Mouse (Mus musculus) natural killer cell, adult 2 months (primary cell): ENCODE measurements around the gene Abca9.

ENCODE experiments used
- DNase-seq, 2 experiments: peaks; one replicate each; pipeline ENCODE4 v3.0.0; 2022; ENCODE audit warnings: low spot score in 2 of 2

The Abca9 gene

DNA sequence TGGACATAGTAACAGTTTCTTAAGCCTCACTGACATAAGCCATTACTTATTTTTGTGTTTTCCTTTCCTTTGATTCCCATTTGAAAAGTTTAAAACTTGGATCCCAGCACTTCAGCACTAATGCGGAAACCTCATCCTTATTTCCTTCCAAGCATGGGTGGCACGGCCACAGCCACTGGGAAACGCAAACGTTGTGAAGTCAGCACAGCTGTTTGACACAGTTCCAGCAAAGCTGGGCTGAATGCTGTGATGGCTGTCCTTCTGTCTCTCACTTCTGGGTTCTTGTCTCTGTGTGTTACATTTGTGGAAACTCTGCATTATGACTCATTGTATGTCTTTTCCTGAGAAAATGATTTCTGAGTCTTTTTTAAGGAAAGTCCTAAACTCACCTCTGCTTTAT lies 107.0 kb downstream of the Abca9 start:
- no peak for DNase-seq

DNA sequence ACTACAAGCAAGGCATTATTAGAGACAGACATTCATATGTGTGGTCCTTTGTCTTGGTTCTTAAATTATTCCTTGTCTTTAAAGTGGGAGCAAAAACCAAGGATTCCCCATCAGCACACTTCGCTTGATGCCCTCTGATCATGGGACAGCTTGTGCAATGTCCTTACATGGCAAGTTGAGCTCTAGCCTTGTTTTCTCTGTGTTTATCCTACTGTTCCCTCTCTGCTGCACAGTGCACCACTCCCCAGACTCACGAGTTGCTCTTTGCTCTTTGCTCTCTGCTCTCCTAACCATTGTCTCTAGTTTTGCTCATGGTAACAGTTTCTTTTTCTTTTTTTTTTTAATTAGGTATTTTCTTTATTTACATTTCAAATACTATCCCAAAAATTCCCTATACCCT lies 107.9 kb downstream of the Abca9 start:
- DNase-seq, result no peak

DNA sequence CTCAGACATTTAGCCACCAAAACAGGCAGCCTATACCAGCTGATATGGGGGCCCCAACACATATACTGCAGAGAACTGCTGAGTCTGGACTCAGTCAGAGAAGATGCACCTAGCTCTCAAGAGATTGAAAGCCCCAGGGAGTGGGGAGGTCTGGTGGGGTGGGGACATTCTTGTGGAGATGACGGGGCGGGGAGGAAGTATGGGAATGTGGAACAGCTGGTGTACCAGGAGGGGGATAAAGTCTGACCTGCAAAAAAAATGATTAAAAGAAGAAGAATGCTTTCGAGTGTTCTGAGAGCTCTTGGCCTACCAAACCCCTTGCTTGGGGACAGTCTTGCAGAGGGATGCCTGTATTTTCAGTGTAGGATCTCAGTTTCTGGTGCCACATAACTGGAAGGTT lies 114.3 kb downstream of the Abca9 start:
- DNase-seq, result no peak
